Mouse (Mus musculus) right cerebral cortex, adult 18-20 months (tissue): ENCODE results near the gene Ffar4.
A peak's percentile ranks its signal among the peaks of the same experiment; 100 is the strongest.

Experiments
- DNase-seq: peaks from one replicate; pipeline ENCODE4 v3.0.0; 2022; ENCODE audit warnings: mixed read lengths

Gene Ffar4

DNA sequence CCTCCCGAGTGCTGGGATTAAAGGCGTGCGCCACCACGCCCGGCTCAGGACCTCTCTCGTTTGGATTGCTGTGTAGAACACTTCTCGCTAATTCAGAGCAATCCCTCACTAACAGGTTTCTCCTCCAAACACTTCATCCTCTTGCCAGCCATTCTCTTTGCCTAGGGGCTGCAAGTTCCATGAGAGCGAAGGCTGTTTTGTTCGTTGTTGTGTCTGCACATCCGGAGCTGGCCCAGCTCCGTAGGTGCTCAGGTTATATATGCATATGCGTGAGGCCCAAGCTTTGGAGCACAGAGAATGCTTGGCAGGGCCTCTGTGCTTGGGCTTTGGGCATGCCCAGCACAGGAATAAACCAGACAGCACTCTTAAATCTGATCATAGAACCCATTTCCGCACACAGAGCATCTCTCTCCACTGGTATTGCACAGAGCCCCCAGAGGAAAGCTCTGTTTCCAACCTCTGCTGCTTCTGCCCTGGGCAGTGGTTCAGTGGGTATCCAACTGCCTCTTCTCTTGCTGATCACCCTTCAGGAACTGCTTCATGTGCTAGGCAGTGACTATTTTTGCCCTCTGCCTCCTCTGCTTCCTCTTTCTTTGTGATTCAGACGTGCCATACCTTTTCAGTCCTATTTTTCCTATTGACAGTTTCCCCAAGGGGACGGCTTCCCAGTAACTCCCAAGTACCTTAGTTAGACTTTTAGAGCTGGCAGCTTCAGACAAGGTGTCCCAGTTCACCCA, 12.8 kb downstream of the Ffar4 start:
- DNase-seq: no peak

DNA sequence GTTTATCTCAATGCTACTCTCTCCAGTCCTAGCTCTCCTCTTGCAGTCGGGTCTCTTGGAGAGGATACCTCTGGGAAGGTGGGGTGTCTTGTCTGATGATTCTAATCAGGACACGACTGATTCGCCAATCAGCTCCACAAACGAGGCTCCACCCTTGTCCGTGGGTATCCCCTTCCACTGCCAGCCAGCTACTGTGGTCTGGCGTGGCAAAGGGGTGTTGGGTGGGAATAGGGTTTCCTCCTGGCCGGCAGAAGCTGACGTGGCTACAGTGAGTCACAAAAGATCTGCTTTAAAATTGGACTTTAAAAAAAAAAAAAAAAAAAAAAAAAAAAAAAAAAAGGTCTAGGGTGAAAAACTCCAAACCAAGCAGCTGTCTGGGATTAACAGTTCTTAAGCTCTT, 14.2 kb downstream of the Ffar4 start:
- no peak for DNase-seq

- no peak for DNase-seq
Observed at GRCm38 (mm10) chr19:38112575-38112974, 15.7 kb downstream of the Ffar4 start.

DNA sequence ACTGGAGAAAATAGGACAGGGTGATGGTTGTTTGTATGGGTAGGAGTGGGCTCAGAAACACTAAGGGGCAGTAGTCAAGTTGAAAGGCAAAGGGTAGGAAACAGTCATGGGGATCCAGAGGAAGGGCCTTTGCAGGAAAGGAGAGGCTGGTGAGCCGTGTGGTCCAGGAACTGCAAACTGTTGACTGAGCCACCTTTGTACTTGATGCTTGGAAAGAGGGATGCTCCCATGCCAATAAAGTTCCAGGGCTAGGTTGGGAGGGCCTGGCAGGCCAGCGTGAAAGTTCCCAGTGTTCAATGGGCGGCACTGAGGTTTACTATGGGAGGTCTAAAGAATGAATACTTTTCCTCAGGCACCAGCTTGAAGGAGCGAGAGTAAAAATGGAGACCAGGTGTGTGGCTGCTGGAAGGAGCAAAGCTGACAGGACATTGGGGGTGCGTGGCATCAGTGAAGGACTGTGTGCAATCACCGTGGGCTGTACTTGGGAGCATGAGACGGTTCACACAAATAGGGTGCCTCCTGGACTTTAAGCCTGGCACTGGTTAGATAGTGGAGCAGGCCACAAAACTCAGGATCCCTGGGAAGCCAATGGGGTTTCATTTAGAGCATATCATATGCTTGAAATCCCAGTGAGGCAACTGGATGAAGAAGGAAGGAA, 18.1 kb downstream of the Ffar4 start:
- no peak for DNase-seq

GRCm38 (mm10) chr19:38120123-38120760, 23.4 kb downstream of the Ffar4 start:
- no peak for DNase-seq

- DNase-seq: no peak
Observed at GRCm38 (mm10) chr19:38123921-38124320, 27.1 kb downstream of the Ffar4 start.

DNA sequence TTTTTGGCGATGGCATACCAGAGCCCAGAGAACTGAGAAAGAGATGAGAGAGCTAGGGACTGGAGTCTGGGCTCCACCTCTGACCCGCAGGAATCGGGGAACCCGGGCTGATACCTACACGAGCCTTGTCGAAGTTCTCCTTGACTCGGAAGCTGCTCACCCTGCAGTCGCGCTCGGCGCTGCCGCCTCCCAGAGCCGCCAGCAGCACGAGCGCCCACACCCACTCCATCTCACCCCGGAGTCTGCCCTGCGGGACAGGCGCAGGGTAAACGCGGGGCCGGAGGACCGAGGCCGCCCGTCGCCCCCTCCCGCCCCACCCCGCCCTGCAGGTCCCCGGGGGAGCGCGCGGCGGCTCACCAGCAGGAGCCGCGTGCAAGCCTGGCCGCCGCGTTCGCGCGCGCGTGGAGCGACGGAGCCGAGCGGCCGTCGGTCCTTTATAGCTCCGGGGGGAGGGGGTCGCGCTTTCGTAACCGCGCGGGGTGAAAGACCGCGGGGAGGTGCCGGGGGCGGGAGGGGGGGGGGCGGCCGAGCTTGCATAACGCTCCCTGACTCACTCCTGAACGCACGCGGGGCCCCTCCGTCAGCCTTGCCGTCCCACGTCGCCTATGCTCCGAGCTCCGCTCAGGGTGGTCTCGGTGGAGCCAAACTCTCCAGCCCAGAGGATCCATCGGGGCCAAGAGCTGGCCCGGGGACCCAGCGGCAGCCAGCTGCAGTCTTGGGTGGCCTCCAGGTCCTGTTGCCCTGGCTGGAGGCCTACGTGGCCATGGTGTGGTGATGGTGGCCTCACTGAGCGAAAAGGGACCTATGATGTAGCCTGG, 27.7 kb downstream of the Ffar4 start:
- DNase-seq: peak; percentile 15

GRCm38 (mm10) chr19:38125219-38125610, 28.3 kb downstream of the Ffar4 start, which contains the start of gene Rbp4:
Gene Rbp4, minus strand, starts transcription at chr19:38125281.
- DNase-seq: no peak

- no peak for DNase-seq
Observed at GRCm38 (mm10) chr19:38126656-38127055, 29.8 kb downstream of the Ffar4 start.

GRCm38 (mm10) chr19:38132481-38132880, 35.6 kb downstream of the Ffar4 start, which contains the start of gene Pde6c:
Gene Pde6c, plus strand, starts transcription at chr19:38132781.
- DNase-seq: no peak

GRCm38 (mm10) chr19:38133986-38134385, 37.1 kb downstream of the Ffar4 start:
- DNase-seq: no peak

- DNase-seq: no peak
Observed at GRCm38 (mm10) chr19:38134806-38135205, 37.9 kb downstream of the Ffar4 start.

GRCm38 (mm10) chr19:38143540-38144271, 46.8 kb downstream of the Ffar4 start:
- DNase-seq: no peak

DNA sequence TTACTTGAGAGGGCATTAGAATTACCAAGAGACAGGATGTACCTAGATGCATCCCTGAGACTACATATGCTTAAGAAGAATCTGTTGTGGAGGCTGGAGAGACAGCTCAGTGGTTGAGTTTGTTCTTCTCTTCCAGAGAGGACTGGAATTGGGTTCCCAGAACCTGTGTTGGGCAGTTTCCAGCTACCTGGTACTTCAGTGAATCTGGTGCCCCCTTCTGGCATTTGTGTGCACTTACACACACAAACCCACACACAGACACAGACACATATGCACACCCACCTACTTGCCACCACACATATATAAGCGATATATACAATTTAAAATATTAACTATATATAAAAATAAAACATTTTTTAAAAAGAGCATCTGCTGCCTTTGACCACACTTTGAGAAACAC, 59.4 kb downstream of the Ffar4 start:
- no peak for DNase-seq

DNA sequence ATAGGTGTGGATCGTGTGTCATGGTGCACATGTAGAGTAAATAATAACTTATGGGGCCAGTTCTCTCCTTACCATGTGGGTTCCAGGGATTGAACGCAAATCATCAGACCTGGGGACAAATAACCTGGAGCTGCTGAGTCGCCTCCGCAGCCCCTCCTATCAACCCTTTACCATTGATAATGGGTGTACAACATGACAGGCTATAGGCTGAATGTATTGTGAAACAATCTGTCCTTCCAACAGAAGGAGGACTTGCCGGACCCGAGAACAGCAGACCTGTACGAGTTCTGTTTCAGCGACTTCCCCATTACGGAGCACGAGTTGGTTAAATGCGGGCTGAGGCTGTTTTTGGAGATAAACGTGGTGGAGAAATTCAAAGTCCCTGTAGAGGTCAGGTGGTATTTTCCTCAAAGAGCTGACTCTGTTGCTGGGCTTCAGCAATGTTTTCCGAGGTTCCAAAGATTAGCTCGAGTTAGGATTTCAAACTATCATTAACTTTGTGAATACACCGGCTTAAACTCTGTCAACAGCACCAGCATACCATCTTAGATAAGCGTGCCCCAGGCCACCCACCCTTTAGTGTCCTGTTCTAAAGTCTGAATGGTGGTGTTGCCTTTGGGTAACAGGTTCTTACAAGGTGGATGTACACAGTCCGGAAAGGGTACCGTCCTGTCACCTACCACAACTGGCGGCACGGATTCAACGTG, 64.9 kb downstream of the Ffar4 start:
- DNase-seq: no peak
